Mouse (Mus musculus) midbrain, embryonic 15.5 days (tissue): Measurements from ENCODE around the gene Atp6v1a. TPM values are rescaled to one million over a fixed set of nuclear protein-coding genes. Genes with fewer than 3 reads are reported as not detected.

Experiments
- ATAC-seq: fragments of 200-750 bp; cut with Nextera tagmentation; replicated peaks from 2 replicates; pipeline ENCODE4 v1.8.0; 2017; ENCODE audit warnings: moderate TSS enrichment
- H3K27ac ChIP-seq: fragments of 300-500 bp; sonication (generic); 2 replicates; pipeline ENCODE4 v1.5.1; 2015; ENCODE audit warnings: mild to moderate bottlenecking, inconsistent platforms
- H3K27me3 ChIP-seq: fragments of 300-500 bp; sonication (generic); replicated peaks from 2 replicates; pipeline ENCODE4 v1.6.1; 2015; ENCODE audit warnings: inconsistent platforms
- H3K36me3 ChIP-seq: fragments of 300-500 bp; sonication (generic); replicated peaks from 2 replicates; pipeline ENCODE4 v1.6.1; 2015; ENCODE audit warnings: inconsistent platforms
- H3K4me1 ChIP-seq: fragments of 300-500 bp; sonication (generic); 2 replicates; pipeline ENCODE4 v1.6.1; 2015; ENCODE audit warnings: inconsistent platforms
- H3K4me2 ChIP-seq: fragments of 300-500 bp; sonication (generic); 2 replicates; pipeline ENCODE4 v1.6.1; 2015; ENCODE audit warnings: inconsistent platforms, mild to moderate bottlenecking, moderate library complexity
- H3K4me3 ChIP-seq: fragments of 300-500 bp; sonication (generic); 2 replicates; pipeline ENCODE4 v1.5.1; 2015; ENCODE audit warnings: mild to moderate bottlenecking, inconsistent platforms
- H3K9ac ChIP-seq: fragments of 300-500 bp; sonication (generic); 2 replicates; pipeline ENCODE4 v1.6.1; 2015; ENCODE audit warnings: mild to moderate bottlenecking, inconsistent platforms
- H3K9me3 ChIP-seq: fragments of 300-500 bp; sonication (generic); 2 replicates; pipeline ENCODE4 v1.6.1; 2016; ENCODE audit warnings: inconsistent platforms
- WGBS: fragments of 180-500 bp; shearing (Covaris S2); methylation state at CpG from one replicate; pipeline ENCODE4 v1.1.7; 2015; ENCODE audit warnings: mixed read lengths; 5-methylcytosine and 5-hydroxymethylcytosine counted together
- polyA plus RNA-seq: library from polyadenylated mRNA; unstranded; fragments of >200 nt; fragmentation: Nextera tagmentation; extraction: Ambion mirVana; gene quantifications from 2 replicates; pipeline ENCODE4 v1.2.1, GENCODE M21; 2015

The Atp6v1a gene
- polyA plus RNA-seq, 1 experiment from 2014 or later, result 133 TPM

GRCm38 (mm10) chr16:44126437-44126836, 13.1 kb downstream of the Atp6v1a start:
- ATAC-seq, result no peak
- Histone ChIP-seq H3K9me3 (no peaks in the 10 kb centered on the region), H3K27ac (no peak overlapping the region), H3K9ac (no peak overlapping the region), H3K36me3 (no peaks in the 10 kb centered on the region), H3K27me3 (no peaks in the 10 kb centered on the region), H3K4me2 (no peak overlapping the region), H3K4me3 (no peak overlapping the region), H3K4me1 (no peaks in the 10 kb centered on the region)
- WGBS, result 75% methylated on average over 4 of the region's 4 CpGs

GRCm38 (mm10) chr16:44125436-44125835, 14.1 kb downstream of the Atp6v1a start:
- H3K27ac ChIP-seq, result no peak overlapping the region
- H3K27me3 ChIP-seq, result no peaks in the 10 kb centered on the region
- H3K36me3 ChIP-seq, result no peaks in the 10 kb centered on the region
- H3K9ac ChIP-seq, result no peak overlapping the region
- 93% methylated on average over 2 of the region's 2 CpGs for WGBS
- H3K4me1 ChIP-seq, result no peaks in the 10 kb centered on the region
- H3K4me2 ChIP-seq, result no peak overlapping the region
- no peak overlapping the region for H3K4me3 ChIP-seq
- ATAC-seq, result no peak
- H3K9me3 ChIP-seq, result no peaks in the 10 kb centered on the region

- H3K4me2 ChIP-seq, result no peak overlapping the region
- ATAC-seq, result no peak
- no peak overlapping the region for H3K9ac ChIP-seq
- H3K27ac ChIP-seq, result no peak overlapping the region
- WGBS, result 93% methylated on average over 1 of the region's 1 CpGs
- no peaks in the 10 kb centered on the region for H3K9me3 ChIP-seq
- H3K4me3 ChIP-seq, result no peak overlapping the region
- no peaks in the 10 kb centered on the region for H3K27me3 ChIP-seq
- no peaks in the 10 kb centered on the region for H3K36me3 ChIP-seq
- no peaks in the 10 kb centered on the region for H3K4me1 ChIP-seq
Observed at GRCm38 (mm10) chr16:44124713-44125112, 14.8 kb downstream of the Atp6v1a start.

- H3K4me2 ChIP-seq, result no peak overlapping the region
- H3K27me3 ChIP-seq, result no peaks in the 10 kb centered on the region
- WGBS, result 92% methylated on average over 2 of the region's 2 CpGs
- no peak overlapping the region for H3K9ac ChIP-seq
- H3K4me3 ChIP-seq, result no peak overlapping the region
- no peaks in the 10 kb centered on the region for H3K9me3 ChIP-seq
- no peaks in the 10 kb centered on the region for H3K36me3 ChIP-seq
- H3K4me1 ChIP-seq, result no peaks in the 10 kb centered on the region
- ATAC-seq, result no peak
- no peak overlapping the region for H3K27ac ChIP-seq
Observed at GRCm38 (mm10) chr16:44123786-44124185, 15.7 kb downstream of the Atp6v1a start.

- Histone ChIP-seq H3K4me1 (no peaks in the 10 kb centered on the region), H3K27ac (no peak overlapping the region), H3K36me3 (no peaks in the 10 kb centered on the region), H3K9ac (no peak overlapping the region), H3K9me3 (no peaks in the 10 kb centered on the region), H3K4me2 (no peak overlapping the region), H3K4me3 (no peak overlapping the region), H3K27me3 (no peaks in the 10 kb centered on the region)
- 89% methylated on average over 7 of the region's 7 CpGs for WGBS
- ATAC-seq, result no peak
Observed at GRCm38 (mm10) chr16:44122982-44123725, 16.4 kb downstream of the Atp6v1a start.

GRCm38 (mm10) chr16:44122574-44122973, 16.9 kb downstream of the Atp6v1a start:
- H3K9me3 ChIP-seq, result no peaks in the 10 kb centered on the region
- no peak for ATAC-seq
- no peak overlapping the region for H3K9ac ChIP-seq
- no peaks in the 10 kb centered on the region for H3K27me3 ChIP-seq
- no peaks in the 10 kb centered on the region for H3K36me3 ChIP-seq
- no peak overlapping the region for H3K27ac ChIP-seq
- no peak overlapping the region for H3K4me2 ChIP-seq
- H3K4me3 ChIP-seq, result no peak overlapping the region
- no peaks in the 10 kb centered on the region for H3K4me1 ChIP-seq
- 89% methylated on average over 6 of the region's 6 CpGs for WGBS

GRCm38 (mm10) chr16:44122122-44122521, 17.4 kb downstream of the Atp6v1a start:
- H3K27me3 ChIP-seq, result no peaks in the 10 kb centered on the region
- no peak overlapping the region for H3K9ac ChIP-seq
- no peak overlapping the region for H3K4me3 ChIP-seq
- no peak overlapping the region for H3K4me2 ChIP-seq
- no peaks in the 10 kb centered on the region for H3K36me3 ChIP-seq
- H3K4me1 ChIP-seq, result no peaks in the 10 kb centered on the region
- no peak overlapping the region for H3K27ac ChIP-seq
- no peaks in the 10 kb centered on the region for H3K9me3 ChIP-seq
- WGBS, result 90% methylated on average over 6 of the region's 6 CpGs
- no peak for ATAC-seq

- no peak overlapping the region for H3K4me3 ChIP-seq
- H3K9ac ChIP-seq, result no peak overlapping the region
- H3K4me2 ChIP-seq, result no peak overlapping the region
- H3K27ac ChIP-seq, result no peak overlapping the region
- H3K9me3 ChIP-seq, result no peaks in the 10 kb centered on the region
- H3K4me1 ChIP-seq, result no peaks in the 10 kb centered on the region
- no peaks in the 10 kb centered on the region for H3K27me3 ChIP-seq
- H3K36me3 ChIP-seq, result peaks cover 4% of the 10 kb centered on the region
- no peak for ATAC-seq
- 86% methylated on average over 7 of the region's 7 CpGs for WGBS
Observed at GRCm38 (mm10) chr16:44119753-44120501, 19.6 kb downstream of the Atp6v1a start.

GRCm38 (mm10) chr16:44109002-44109401, 30.5 kb downstream of the Atp6v1a start:
- Histone ChIP-seq H3K4me2 (no peak overlapping the region), H3K9ac (no peak overlapping the region), H3K9me3 (no peaks in the 10 kb centered on the region), H3K36me3 (peaks cover 40% of the 10 kb centered on the region), H3K27ac (no peak overlapping the region), H3K4me3 (no peak overlapping the region), H3K27me3 (no peaks in the 10 kb centered on the region), H3K4me1 (no peaks in the 10 kb centered on the region)
- ATAC-seq, result no peak
- 88% methylated on average over 4 of the region's 4 CpGs for WGBS

GRCm38 (mm10) chr16:44105211-44105610, 34.3 kb downstream of the Atp6v1a start:
- Histone ChIP-seq H3K27me3 (no peaks in the 10 kb centered on the region), H3K36me3 (peaks cover 60% of the 10 kb centered on the region), H3K4me2 (no peak overlapping the region), H3K27ac (no peak overlapping the region), H3K4me3 (no peak overlapping the region), H3K4me1 (no peaks in the 10 kb centered on the region), H3K9me3 (no peaks in the 10 kb centered on the region), H3K9ac (no peak overlapping the region)
- no peak for ATAC-seq
- 98% methylated on average over 2 of the region's 2 CpGs for WGBS

- no peaks in the 10 kb centered on the region for H3K9me3 ChIP-seq
- no peak overlapping the region for H3K4me2 ChIP-seq
- H3K27ac ChIP-seq, result no peak overlapping the region
- 92% methylated on average over 18 of the region's 18 CpGs for WGBS
- H3K4me1 ChIP-seq, result no peaks in the 10 kb centered on the region
- no peak overlapping the region for H3K9ac ChIP-seq
- H3K36me3 ChIP-seq, result peaks cover 59% of the 10 kb centered on the region
- H3K27me3 ChIP-seq, result no peaks in the 10 kb centered on the region
- ATAC-seq, result no peak
- no peak overlapping the region for H3K4me3 ChIP-seq
Observed at GRCm38 (mm10) chr16:44103806-44104766, 35.4 kb downstream of the Atp6v1a start.

GRCm38 (mm10) chr16:44102925-44103324, 36.6 kb downstream of the Atp6v1a start:
- ATAC-seq, result no peak

More at GRCm38 (mm10) chr16:44102925-44103324, 36.6 kb downstream of the Atp6v1a start:
- Histone ChIP-seq H3K4me3 (no peak overlapping the region), H3K4me2 (no peak overlapping the region), H3K27me3 (no peaks in the 10 kb centered on the region), H3K36me3 (peaks cover 59% of the 10 kb centered on the region), H3K27ac (no peak overlapping the region), H3K9me3 (no peaks in the 10 kb centered on the region), H3K4me1 (no peaks in the 10 kb centered on the region), H3K9ac (no peak overlapping the region)
- WGBS, result 92% methylated on average over 2 of the region's 2 CpGs
